In the genomic region with DNA sequence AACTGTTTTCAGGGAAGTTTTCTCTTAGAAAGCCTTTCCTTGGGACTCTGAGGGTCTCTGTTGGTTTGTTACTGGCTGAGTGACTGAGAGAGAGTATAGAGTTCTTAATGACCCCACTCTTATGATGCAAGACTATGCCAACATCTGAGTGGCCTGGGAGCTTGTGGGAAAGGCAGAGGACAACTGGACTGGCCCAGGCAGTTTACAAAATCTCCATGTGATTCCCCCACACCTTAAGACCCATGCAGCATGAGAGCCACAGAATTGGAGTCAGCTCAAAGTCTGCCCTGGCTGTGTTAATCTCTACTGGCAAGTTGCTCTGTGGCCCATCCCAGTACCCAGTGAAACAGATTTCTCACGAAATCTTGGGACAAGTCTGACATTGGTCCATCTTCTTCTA, we compare ENCODE assay signal across 19 mouse cellular contexts. TPM values are rescaled to one million over a fixed set of nuclear protein-coding genes. Genes with fewer than 3 reads are reported as not detected.
"Had no signal": no experiment of that assay in that cellular context is flagged by ENCODE, and none has a peak within 500 bp of the region (broad histone marks: within the 10 kb centered on the region; RNA-seq: fewer than 3 reads in every experiment).

No protein-coding gene starts in this region.

- H3K4me1 ChIP-seq: limb, embryonic 10.5 days; limb, embryonic 13.5 days; lung, embryonic 15.5 days; midbrain, embryonic 10.5 days; neural tube, embryonic 13.5 days; stomach, embryonic 15.5 days had no signal

- H3K36me3 ChIP-seq: limb, embryonic 10.5 days; limb, embryonic 13.5 days; liver, embryonic 13.5 days; lung, embryonic 15.5 days; midbrain, embryonic 10.5 days; neural tube, embryonic 13.5 days; stomach, embryonic 15.5 days had no signal

- H3K4me2 ChIP-seq: limb, embryonic 13.5 days; liver, embryonic 13.5 days; lung, embryonic 15.5 days; neural tube, embryonic 13.5 days; stomach, embryonic 15.5 days had no signal

- H3K9ac ChIP-seq: limb, embryonic 13.5 days; liver, embryonic 13.5 days; lung, embryonic 15.5 days; neural tube, embryonic 13.5 days; stomach, embryonic 15.5 days had no signal

- H3K9me3 ChIP-seq: limb, embryonic 10.5 days; limb, embryonic 13.5 days; liver, embryonic 13.5 days; lung, embryonic 15.5 days; midbrain, embryonic 10.5 days; neural tube, embryonic 13.5 days; stomach, embryonic 15.5 days had no signal

- H3K4me3 ChIP-seq: layer of hippocampus, adult 2 months; limb, embryonic 10.5 days; limb, embryonic 13.5 days; liver, embryonic 13.5 days; lung, embryonic 15.5 days; megakaryocyte, embryonic 14.5 days; midbrain, embryonic 10.5 days; neural tube, embryonic 13.5 days; stomach, embryonic 15.5 days had no signal

- H3K27me3 ChIP-seq: limb, embryonic 13.5 days; liver, embryonic 13.5 days; lung, embryonic 15.5 days; neural tube, embryonic 13.5 days; stomach, embryonic 15.5 days had no signal

- H3K27ac ChIP-seq: layer of hippocampus, adult 2 months; limb, embryonic 10.5 days; limb, embryonic 13.5 days; liver, embryonic 13.5 days; lung, embryonic 15.5 days; midbrain, embryonic 10.5 days; neural tube, embryonic 13.5 days; stomach, embryonic 15.5 days had no signal

- DNase-seq: layer of hippocampus, adult 9-11 months; liver, embryonic 13.5 days; midbrain, embryonic 14.5 days; right cerebral cortex, adult 18-20 months; right cerebral cortex, postnatal 14 days; right cerebral cortex, postnatal 4 days; spleen, adult 18-20 months; thymus, postnatal 25 days had no signal

RNA-seq across cellular contexts. Expression of a gene that starts 0.6 kb away (rescaled TPM):
- total RNA-seq: layer of hippocampus, adult 2 months; layer of hippocampus, postnatal 25 days; left cerebral cortex, adult 18-20 months; left cerebral cortex, postnatal 25 days had no signal
- polyA plus RNA-seq: limb, embryonic 10.5 days; limb, embryonic 13.5 days; lung, embryonic 15.5 days; midbrain, embryonic 10.5 days; midbrain, embryonic 14.5 days; neural tube, embryonic 13.5 days had no signal
